In the genomic region with DNA sequence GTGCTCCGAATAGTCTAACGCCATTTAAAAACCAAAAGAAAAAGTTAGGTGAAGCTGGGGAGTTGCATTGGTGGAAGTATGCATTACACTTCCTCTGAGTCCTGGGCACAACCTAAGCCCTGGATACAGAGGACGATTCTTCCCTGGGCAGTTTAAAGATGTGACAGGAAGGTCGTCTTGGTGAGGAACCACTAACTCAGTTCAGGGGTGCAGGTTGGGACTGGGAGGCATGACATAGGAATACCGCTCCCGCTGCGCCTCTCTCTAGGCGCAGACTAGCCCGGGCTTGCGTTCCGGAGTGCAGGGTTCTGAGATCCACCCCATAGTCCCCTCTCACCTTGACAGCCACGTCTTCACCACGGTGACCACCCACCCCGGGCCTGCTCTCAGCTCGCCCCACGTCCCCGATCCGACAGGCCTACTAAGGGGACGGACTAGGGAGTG, we compare ENCODE assay signal across 8 mouse cellular contexts. TPM values are rescaled to one million over a fixed set of nuclear protein-coding genes. Genes with fewer than 3 reads are reported as not detected.
DNase-seq lines count a peak whose midpoint lies in the region; ATAC-seq and TF ChIP-seq lines count a peak whose summit lies in the region.

No protein-coding gene starts in this region.

- H3K4me1 ChIP-seq in forebrain, embryonic 15.5 days: peaks cover 13% of the 10 kb centered on the region
- peaks cover 4 to 5% of the 10 kb centered on the region in 2 experiments for H3K4me1 ChIP-seq in liver, embryonic 14.5 days (replicated peaks; ENCODE audit: control insufficient read depth in 2 of 2, insufficient read depth in 2 of 2, low read length in 1 of 2)
- peaks cover 3% of the 10 kb centered on the region for H3K4me1 ChIP-seq in stomach, embryonic 16.5 days (ENCODE audit: control insufficient read depth, insufficient read depth, low read length)

- WGBS in forebrain, embryonic 15.5 days: 4% methylated on average over 19 of the region's 19 CpGs
- WGBS in liver, embryonic 14.5 days (ENCODE audit: insufficient replicate concordance): under 1% methylated on average over 19 of the region's 19 CpGs
- WGBS in stomach, embryonic 16.5 days: 2% methylated on average over 19 of the region's 19 CpGs

- TF ChIP-seq EP300 in liver, embryonic 14.5 days (IDR thresholded peaks at IDR 0.05; ENCODE audit: low read depth): no peak

- peak overlapping the region; percentile 79 for H3K9ac ChIP-seq in forebrain, embryonic 15.5 days (replicated peaks)
- H3K9ac ChIP-seq in liver, embryonic 14.5 days (replicated peaks): peak overlapping the region; percentile 91
- H3K9ac ChIP-seq in stomach, embryonic 16.5 days (ENCODE audit: low read length): peak overlapping the region; percentile 92

- H3K27ac ChIP-seq in forebrain, embryonic 15.5 days (replicated peaks): no peak overlapping the region; the same call in 1 of the 2 replicates
- peak overlapping the region; percentile 55 for H3K27ac ChIP-seq in liver, embryonic 14.5 days
- peak overlapping the region; percentile 82 for H3K27ac ChIP-seq in stomach, embryonic 16.5 days (ENCODE audit: low read length)

- no peaks in the 10 kb centered on the region for H3K9me3 ChIP-seq in forebrain, embryonic 15.5 days
- no peaks in the 10 kb centered on the region for H3K9me3 ChIP-seq in liver, embryonic 14.5 days (ENCODE audit: control insufficient read depth, low read length)
- no peaks in the 10 kb centered on the region for H3K9me3 ChIP-seq in stomach, embryonic 16.5 days (replicated peaks; ENCODE audit: control insufficient read depth, low read length)

- no peaks in the 10 kb centered on the region for H3K27me3 ChIP-seq in forebrain, embryonic 15.5 days
- no peaks in the 10 kb centered on the region for H3K27me3 ChIP-seq in liver, embryonic 14.5 days (ENCODE audit: control insufficient read depth, insufficient read depth, low read length)
- H3K27me3 ChIP-seq in stomach, embryonic 16.5 days (ENCODE audit: control insufficient read depth, insufficient read depth, low read length): no peaks in the 10 kb centered on the region

- no peak for TF ChIP-seq CTCF in liver, embryonic 14.5 days (IDR thresholded peaks at IDR 0.05; ENCODE audit: low read depth)

- peak overlapping the region; percentile 75 for H3K4me3 ChIP-seq in forebrain, embryonic 15.5 days
- peak overlapping the region; percentile 85 to 95 for H3K4me3 ChIP-seq in liver, embryonic 14.5 days (ENCODE audit: insufficient read depth in 1 of 2, low read depth in 2 of 2, low read length in 2 of 2)
- peak overlapping the region; percentile 93 for H3K4me3 ChIP-seq in stomach, embryonic 16.5 days (replicated peaks; ENCODE audit: low read length)

- peak overlapping the region; percentile 88 for H3K4me2 ChIP-seq in forebrain, embryonic 15.5 days (replicated peaks)
- H3K4me2 ChIP-seq in liver, embryonic 14.5 days (ENCODE audit: low read depth): peak overlapping the region; percentile 87
- H3K4me2 ChIP-seq in stomach, embryonic 16.5 days (ENCODE audit: low read depth, low read length): peak overlapping the region; percentile 84

- H3K36me3 ChIP-seq in forebrain, embryonic 15.5 days: 0 out of 2 replicates have a peak, but pooled peaks cover 3% of the 10 kb centered on the region
- H3K36me3 ChIP-seq in liver, embryonic 14.5 days (replicated peaks; ENCODE audit: control insufficient read depth, insufficient read depth, low read depth): no peaks in the 10 kb centered on the region
- no peaks in the 10 kb centered on the region; the same call in 1 of the 2 replicates for H3K36me3 ChIP-seq in stomach, embryonic 16.5 days (ENCODE audit: control insufficient read depth, insufficient read depth, low read length)

- ATAC-seq in forebrain, embryonic 15.5 days (replicated peaks): no peak
- ATAC-seq in liver, embryonic 14.5 days (ENCODE audit: insufficient read depth): peak; percentile 75
- ATAC-seq in stomach, embryonic 16.5 days (ENCODE audit: insufficient read depth, low FRiP score): no peak

- peak; percentile 9 for DNase-seq in kidney, adult 9 months
- no peak for DNase-seq in kidney, postnatal 25 days
- DNase-seq in MN1 (ENCODE audit: low spot score): peak; percentile 39
- DNase-seq in liver, embryonic 14.5 days (ENCODE audit: low read depth in 3 of 3, low spot score in 3 of 3): no peak
- no peak for DNase-seq in cerebellum, postnatal 14 days
- no peak for DNase-seq in layer of hippocampus, postnatal 36 days

RNA-seq across cellular contexts. Expression of a gene that starts 0.4 kb away (rescaled TPM):
- 28.8 and 30.5 TPM in 2 replicates for polyA plus RNA-seq in forebrain, embryonic 15.5 days (2015; fragmentation: Nextera tagmentation; extraction: Ambion mirVana)
- polyA plus RNA-seq in liver, embryonic 14.5 days (2012; rRNA removed): 4.3 and 6.7 TPM in 2 replicates
- 20.4 and 22.2 TPM in 2 replicates for polyA plus RNA-seq in liver, embryonic 14.5 days (2014; fragmentation: Nextera tagmentation; extraction: Ambion mirVana)
- polyA plus RNA-seq in stomach, embryonic 16.5 days (2015; fragmentation: Nextera tagmentation; extraction: Ambion mirVana): 61.8 and 75.7 TPM in 2 replicates
- total RNA-seq in layer of hippocampus, postnatal 36 days (2021): 10 to 100 TPM; 66.6 to 70.5 TPM

RNA-seq across cellular contexts. Expression of a gene that starts 21.2 kb away (rescaled TPM):
- polyA plus RNA-seq in forebrain, embryonic 15.5 days (2015; fragmentation: Nextera tagmentation; extraction: Ambion mirVana): 78.7 and 80.2 TPM in 2 replicates
- polyA plus RNA-seq in liver, embryonic 14.5 days (2012; rRNA removed): 21.0 and 29.2 TPM in 2 replicates
- 79.6 and 82.8 TPM in 2 replicates for polyA plus RNA-seq in liver, embryonic 14.5 days (2014; fragmentation: Nextera tagmentation; extraction: Ambion mirVana)
- polyA plus RNA-seq in stomach, embryonic 16.5 days (2015; fragmentation: Nextera tagmentation; extraction: Ambion mirVana): 121 and 129 TPM in 2 replicates
- total RNA-seq in layer of hippocampus, postnatal 36 days (2021): 10 to 100 TPM; 20.4 to 22.1 TPM

RNA-seq across cellular contexts. Expression of a gene that starts 21.5 kb away (rescaled TPM):
- 18.2 and 21.0 TPM in 2 replicates for polyA plus RNA-seq in forebrain, embryonic 15.5 days (2015; fragmentation: Nextera tagmentation; extraction: Ambion mirVana)
- 23.1 and 31.0 TPM in 2 replicates for polyA plus RNA-seq in liver, embryonic 14.5 days (2012; rRNA removed)
- polyA plus RNA-seq in liver, embryonic 14.5 days (2014; fragmentation: Nextera tagmentation; extraction: Ambion mirVana): 56.0 and 58.7 TPM in 2 replicates
- polyA plus RNA-seq in stomach, embryonic 16.5 days (2015; fragmentation: Nextera tagmentation; extraction: Ambion mirVana): 38.4 and 41.1 TPM in 2 replicates
- total RNA-seq in layer of hippocampus, postnatal 36 days (2021): under 1 TPM; 0.30 to 0.61 TPM

RNA-seq across cellular contexts. Expression of a gene that starts 59.7 kb away (rescaled TPM):
- polyA plus RNA-seq in forebrain, embryonic 15.5 days (2015; fragmentation: Nextera tagmentation; extraction: Ambion mirVana): 76.6 and 78.8 TPM in 2 replicates
- polyA plus RNA-seq in liver, embryonic 14.5 days (2012; rRNA removed): 21.9 and 30.3 TPM in 2 replicates
- 58.2 and 61.4 TPM in 2 replicates for polyA plus RNA-seq in liver, embryonic 14.5 days (2014; fragmentation: Nextera tagmentation; extraction: Ambion mirVana)
- polyA plus RNA-seq in stomach, embryonic 16.5 days (2015; fragmentation: Nextera tagmentation; extraction: Ambion mirVana): 94.3 and 96.9 TPM in 2 replicates
- total RNA-seq in layer of hippocampus, postnatal 36 days (2021): 100 to 1,000 TPM; 120 to 130 TPM

Comparison
In these comparisons a context has a peak if more than half of its experiments do, and no peak if none do; other contexts are left out.
1. DNase-seq: peak in kidney, adult 9 months (single experiment) and MN1 (single experiment); none in kidney, postnatal 25 days (0 of 2), liver, embryonic 14.5 days (0 of 3), cerebellum, postnatal 14 days (0 of 2) and layer of hippocampus, postnatal 36 days (0 of 2).
2. Peak in every context shown above with its lines, with median percentiles within 50 percentile points of each other: H3K4me2 ChIP-seq, H3K4me3 ChIP-seq and H3K9ac ChIP-seq.